Mouse (Mus musculus) intestine, postnatal 0 days (tissue): ENCODE measurements around the gene Sepsecs. TPM values are rescaled to one million over a fixed set of nuclear protein-coding genes. Genes with fewer than 3 reads are reported as not detected.

Experiments used
- ATAC-seq: fragments of 200-750 bp; cut with Nextera tagmentation; 2 replicates; pipeline ENCODE4 v1.8.0; 2017; ENCODE audit warnings: mild to moderate bottlenecking, moderate TSS enrichment, moderate library complexity
- H3K27ac ChIP-seq: fragments of 300-500 bp; sonication (generic); 2 replicates; pipeline ENCODE4 v1.5.1; 2014; ENCODE audit warnings: mild to moderate bottlenecking, low read depth, low read length, moderate library complexity
- H3K27me3 ChIP-seq: fragments of 300-500 bp; sonication (generic); replicated peaks from 2 replicates; pipeline ENCODE4 v1.6.1; 2014; ENCODE audit warnings: low read length, mixed read lengths; ENCODE audit not compliant: control insufficient read depth, insufficient read depth
- H3K36me3 ChIP-seq: fragments of 300-500 bp; sonication (generic); 2 replicates; pipeline ENCODE4 v1.6.1; 2014; ENCODE audit warnings: mild to moderate bottlenecking, moderate library complexity; ENCODE audit not compliant: control insufficient read depth, insufficient read depth
- H3K4me1 ChIP-seq: fragments of 300-500 bp; sonication (generic); replicated peaks from 2 replicates; pipeline ENCODE4 v1.6.1; 2014; ENCODE audit warnings: antibody characterized with exemption, low read length, mixed read lengths; ENCODE audit not compliant: control insufficient read depth, insufficient read depth
- H3K4me2 ChIP-seq: fragments of 300-500 bp; sonication (generic); replicated peaks from 2 replicates; pipeline ENCODE4 v1.6.1; 2014; ENCODE audit warnings: low read depth, mild to moderate bottlenecking, moderate library complexity
- H3K4me3 ChIP-seq: fragments of 300-500 bp; sonication (generic); 2 replicates; pipeline ENCODE4 v1.5.1; 2014; ENCODE audit warnings: low read depth, low read length
- H3K9ac ChIP-seq: fragments of 300-500 bp; sonication (generic); 2 replicates; pipeline ENCODE4 v1.6.1; 2014; ENCODE audit warnings: mild to moderate bottlenecking, low read depth, low read length
- H3K9me3 ChIP-seq: fragments of 300-500 bp; sonication (generic); 2 replicates; pipeline ENCODE4 v1.6.1; 2016; ENCODE audit warnings: mixed run types; ENCODE audit not compliant: control insufficient read depth
- CTCF ChIP-seq: sonication (generic); IDR thresholded peaks from 2 replicates; pipeline ENCODE4 v1.5.1; 2016; ENCODE audit warnings: low read depth, mild to moderate bottlenecking, control low read depth, antibody characterized with exemption, moderate library complexity
- WGBS: fragments of 180-500 bp; shearing (Covaris S2); extraction: QIAGEN DNeasy Blood & Tissue Kit; methylation state at CpG from one replicate; pipeline ENCODE4 v1.1.7; 2014; 5-methylcytosine and 5-hydroxymethylcytosine counted together
- polyA plus RNA-seq: library from polyadenylated mRNA; unstranded; fragments of >200 nt; fragmentation: Nextera tagmentation; extraction: Ambion mirVana; gene quantifications from 2 replicates; pipeline ENCODE4 v1.2.1, GENCODE M21; 2015

The Sepsecs gene
- polyA plus RNA-seq, 1 experiment from 2014 or later, result 8.9 TPM

GRCm38 (mm10) chr5:52687741-52688455, 18.4 kb upstream of the Sepsecs start:
- Histone ChIP-seq H3K4me2 (peak overlapping the region; percentile 48), H3K4me3 (no peak overlapping the region), H3K9me3 (no peaks in the 10 kb centered on the region), H3K36me3 (no peaks in the 10 kb centered on the region), H3K9ac (no peak overlapping the region), H3K27ac (peak overlapping the region; percentile 76), H3K4me1 (no peaks in the 10 kb centered on the region), H3K27me3 (no peaks in the 10 kb centered on the region)
- WGBS, result 54% methylated on average over 6 of the region's 6 CpGs
- TF ChIP-seq CTCF, result no peak
- peak; percentile 81 for ATAC-seq

- Histone ChIP-seq H3K27ac (no peak overlapping the region), H3K4me1 (no peaks in the 10 kb centered on the region), H3K4me3 (no peak overlapping the region), H3K9me3 (no peaks in the 10 kb centered on the region), H3K9ac (no peak overlapping the region), H3K36me3 (no peaks in the 10 kb centered on the region), H3K27me3 (no peaks in the 10 kb centered on the region), H3K4me2 (no peak overlapping the region)
- 62% methylated on average over 4 of the region's 4 CpGs for WGBS
- ATAC-seq, result no peak
- TF ChIP-seq CTCF, result no peak
These were observed 11.6 kb upstream of the Sepsecs start for GRCm38 (mm10) chr5:52681111-52681510.

- 69% methylated on average over 4 of the region's 4 CpGs for WGBS
- no peaks in the 10 kb centered on the region for H3K9me3 ChIP-seq
- H3K4me2 ChIP-seq, result no peak overlapping the region
- H3K36me3 ChIP-seq, result no peaks in the 10 kb centered on the region
- ATAC-seq, result no peak
- no peak overlapping the region for H3K4me3 ChIP-seq
- no peak overlapping the region for H3K9ac ChIP-seq
- H3K27ac ChIP-seq, result no peak overlapping the region
- H3K27me3 ChIP-seq, result no peaks in the 10 kb centered on the region
- no peaks in the 10 kb centered on the region for H3K4me1 ChIP-seq
- no peak for TF ChIP-seq CTCF
These were observed 10.7 kb upstream of the Sepsecs start for GRCm38 (mm10) chr5:52680191-52680590.

DNA sequence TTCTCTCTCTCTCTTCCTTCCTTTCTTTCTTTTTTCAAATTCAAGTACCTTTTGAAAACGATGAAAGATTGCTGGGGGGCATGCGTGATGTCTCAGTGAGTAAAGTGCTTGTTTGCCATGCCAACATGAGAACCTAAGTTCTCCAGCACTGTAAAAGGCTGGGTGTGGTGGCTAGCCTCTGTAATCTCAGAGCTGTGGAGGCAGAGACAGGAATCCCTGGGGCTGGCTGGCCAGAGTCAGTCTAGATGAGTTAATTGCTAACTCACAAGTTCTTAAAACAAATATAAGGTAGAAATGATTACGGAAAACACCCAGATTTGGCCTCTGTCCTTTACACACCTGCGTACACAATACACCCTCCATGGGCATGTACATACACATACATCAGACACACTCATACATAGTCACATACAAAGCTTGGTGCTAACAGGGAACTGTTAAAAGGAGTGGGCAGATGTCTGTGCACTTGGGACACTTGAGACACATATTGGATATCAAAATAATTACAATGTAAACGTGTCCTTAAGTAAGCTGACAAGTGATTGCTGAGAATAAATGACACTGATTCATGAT, 9.1 kb upstream of the Sepsecs start:
- H3K9me3 ChIP-seq, result no peaks in the 10 kb centered on the region
- H3K4me3 ChIP-seq, result no peak overlapping the region
- no peak for TF ChIP-seq CTCF
- H3K27ac ChIP-seq, result no peak overlapping the region
- no peaks in the 10 kb centered on the region for H3K36me3 ChIP-seq
- ATAC-seq, result peak; percentile 60; the same call in 1 of the 2 replicates
- H3K4me2 ChIP-seq, result no peak overlapping the region
- no peaks in the 10 kb centered on the region for H3K4me1 ChIP-seq
- WGBS, result 37% methylated on average over 5 of the region's 5 CpGs
- no peak overlapping the region for H3K9ac ChIP-seq
- H3K27me3 ChIP-seq, result no peaks in the 10 kb centered on the region

GRCm38 (mm10) chr5:52677126-52677525, 7.6 kb upstream of the Sepsecs start:
- H3K4me3 ChIP-seq, result no peak overlapping the region
- H3K27ac ChIP-seq, result no peak overlapping the region
- H3K9ac ChIP-seq, result no peak overlapping the region
- WGBS, result 83% methylated on average over 3 of the region's 3 CpGs
- ATAC-seq, result no peak
- no peak overlapping the region for H3K4me2 ChIP-seq
- no peaks in the 10 kb centered on the region for H3K27me3 ChIP-seq
- no peaks in the 10 kb centered on the region for H3K9me3 ChIP-seq
- no peaks in the 10 kb centered on the region for H3K4me1 ChIP-seq
- H3K36me3 ChIP-seq, result no peaks in the 10 kb centered on the region
- no peak for TF ChIP-seq CTCF

GRCm38 (mm10) chr5:52674384-52675069, 5.0 kb upstream of the Sepsecs start:
- H3K27ac ChIP-seq, result no peak overlapping the region
- TF ChIP-seq CTCF, result no peak
- 78% methylated on average over 4 of the region's 4 CpGs for WGBS

More at GRCm38 (mm10) chr5:52674384-52675069, 5.0 kb upstream of the Sepsecs start:
- Histone ChIP-seq H3K4me2 (no peak overlapping the region), H3K4me1 (no peaks in the 10 kb centered on the region), H3K9ac (no peak overlapping the region), H3K36me3 (no peaks in the 10 kb centered on the region), H3K9me3 (no peaks in the 10 kb centered on the region), H3K4me3 (no peak overlapping the region), H3K27me3 (no peaks in the 10 kb centered on the region)
- no peak for ATAC-seq
